Mouse (Mus musculus) T-helper 17 cell (primary cell): ENCODE data around the gene Dlg1.

Source experiments
- in situ Hi-C, 2 experiments: fragments of 300-600 bp; cut with MboI, MseI; formaldehyde crosslinking; loops; 1 replicate in 1 of 2; 2 replicates in 1 of 2; pipeline ENCODE4 v1.15.1; 2025; ENCODE audit warnings: high pct_unique_total_duplicates in 2 of 2

Gene Dlg1

GRCm38 (mm10) chr16:31903239-31903638 lies 240.0 kb downstream of the Dlg1 start:
- in situ Hi-C loops, result no loop called here

- in situ Hi-C loops, result no loop called here
These were observed 242.1 kb downstream of the Dlg1 start for GRCm38 (mm10) chr16:31905331-31905730.

GRCm38 (mm10) chr16:31905891-31906825 lies 242.9 kb downstream of the Dlg1 start:
- in situ Hi-C loops, result no loop called here

- in situ Hi-C loops, result no loop called here
These were observed 243.7 kb downstream of the Dlg1 start for GRCm38 (mm10) chr16:31906896-31907295.

- in situ Hi-C loops, result no loop called here
These were observed 245.7 kb downstream of the Dlg1 start for GRCm38 (mm10) chr16:31908959-31909358.

- in situ Hi-C loops, result loop anchor here in 1 of 2 experiments (10.0 kb wide), 1 partner anchor 456 kb away; no protein-coding TSS in a partner anchor
These were observed 247.1 kb downstream of the Dlg1 start for GRCm38 (mm10) chr16:31910281-31910847.

- in situ Hi-C loops, result loop anchor here (5.0 to 10.0 kb wide), 3 partner anchors 40 to 463 kb away; partner anchors contain the start of gene Meltf (in 1 of the 2)
These were observed 254.5 kb downstream of the Dlg1 start for GRCm38 (mm10) chr16:31917776-31918175.

- in situ Hi-C loops, result loop anchor here (5.0 to 10.0 kb wide), 3 partner anchors 41 to 463 kb away; partner anchors contain the start of gene Meltf (in 1 of the 2)
These were observed 255.0 kb downstream of the Dlg1 start for GRCm38 (mm10) chr16:31918248-31918724.

GRCm38 (mm10) chr16:31924368-31924767 lies 261.1 kb downstream of the Dlg1 start:
- in situ Hi-C loops, result no loop called here
